Mouse (Mus musculus) midbrain, embryonic 10.5 days (tissue): ENCODE data around the gene Zcchc14. TPM values are rescaled to one million over a fixed set of nuclear protein-coding genes. Genes with fewer than 3 reads are reported as not detected.
"Not testable (repeated sequence)": the region's sequence is repeated elsewhere in the genome, so short reads cannot be mapped to it uniquely, and the experiment has no call there.

Source experiments
- DNase-seq: peaks from one replicate; pipeline ENCODE4 v3.0.0-alpha.2; 2017; ENCODE audit warnings: low spot score
- H3K27ac ChIP-seq: fragments of 300-500 bp; sonication (generic); replicated peaks from 2 replicates; pipeline ENCODE4 v1.5.1; 2016; ENCODE audit warnings: mild to moderate bottlenecking
- H3K27me3 ChIP-seq: fragments of 300-500 bp; sonication (generic); 2 replicates; pipeline ENCODE4 v1.6.1; 2016; ENCODE audit warnings: low read depth, mild to moderate bottlenecking; ENCODE audit not compliant: poor library complexity, severe bottlenecking
- H3K36me3 ChIP-seq: fragments of 300-500 bp; sonication (generic); 2 replicates; pipeline ENCODE4 v1.6.1; 2016; ENCODE audit warnings: mild to moderate bottlenecking, moderate library complexity
- H3K4me1 ChIP-seq: fragments of 300-500 bp; sonication (generic); 2 replicates; pipeline ENCODE4 v1.6.1; 2016
- H3K4me3 ChIP-seq: fragments of 300-500 bp; sonication (generic); 2 replicates; pipeline ENCODE4 v1.5.1; 2016; ENCODE audit warnings: mild to moderate bottlenecking, moderate library complexity
- H3K9me3 ChIP-seq: fragments of 300-500 bp; sonication (generic); replicated peaks from 2 replicates; pipeline ENCODE4 v1.6.1; 2016; ENCODE audit warnings: mild to moderate bottlenecking
- WGBS: fragments of 180-500 bp; shearing (Covaris S2); methylation state at CpG from one replicate; pipeline ENCODE4 v1.1.7; 2016; 5-methylcytosine and 5-hydroxymethylcytosine counted together
- polyA plus RNA-seq: library from polyadenylated mRNA; unstranded; fragments of >200 nt; fragmentation: Nextera tagmentation; extraction: Ambion mirVana; gene quantifications from 2 replicates; pipeline ENCODE4 v1.2.1, GENCODE M21; 2016

The Zcchc14 gene
- polyA plus RNA-seq, 1 experiment from 2014 or later, result 14.9 TPM

DNA sequence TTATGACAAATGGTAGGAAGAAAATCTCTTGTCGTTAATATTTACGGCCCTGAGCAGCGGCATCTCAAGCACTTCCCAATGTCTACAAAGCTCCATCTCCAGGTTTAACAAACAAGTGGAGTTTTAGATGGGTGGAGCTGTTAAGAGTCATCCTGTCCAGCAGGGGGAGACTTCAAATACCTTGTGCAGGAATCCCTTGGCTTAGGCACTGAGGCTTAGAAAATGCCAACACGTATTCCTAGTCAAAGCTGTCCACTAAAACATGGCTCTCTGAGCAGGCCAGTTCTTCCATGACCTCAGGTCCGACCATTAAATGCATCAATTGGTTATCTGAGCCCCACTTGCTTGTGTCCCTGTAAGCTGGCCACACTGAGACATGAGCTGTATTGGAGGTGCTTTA lies 45.0 kb downstream of the Zcchc14 start:
- H3K27me3 ChIP-seq, result no peaks in the 10 kb centered on the region
- H3K4me1 ChIP-seq, result no peaks in the 10 kb centered on the region
- no peaks in the 10 kb centered on the region for H3K9me3 ChIP-seq
- H3K4me3 ChIP-seq, result no peak overlapping the region
- DNase-seq, result no peak
- H3K36me3 ChIP-seq, result peaks cover 91% of the 10 kb centered on the region
- 92% methylated on average over 5 of the region's 5 CpGs for WGBS
- no peak overlapping the region for H3K27ac ChIP-seq

DNA sequence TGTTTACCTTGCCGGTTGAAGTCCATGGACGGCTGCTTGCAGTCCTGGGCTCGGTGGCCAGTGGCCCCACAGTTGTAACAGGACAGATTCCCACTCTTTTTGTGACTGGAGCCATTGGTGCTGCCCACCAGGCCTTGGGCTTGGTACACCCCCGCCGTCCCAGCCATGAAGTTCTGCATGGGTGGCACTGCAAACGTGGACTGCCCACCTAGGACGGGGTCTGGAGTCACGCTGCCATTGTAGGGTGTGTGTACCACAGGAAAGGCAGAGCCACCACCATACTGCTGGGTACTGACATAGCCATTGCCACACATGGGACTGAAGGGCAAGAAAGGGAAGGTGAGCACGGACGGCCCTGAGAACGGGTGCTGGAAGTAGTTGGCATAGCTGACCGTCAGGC lies 48.9 kb downstream of the Zcchc14 start:
- DNase-seq, result no peak
- H3K4me3 ChIP-seq, result no peak overlapping the region
- H3K9me3 ChIP-seq, result no peaks in the 10 kb centered on the region
- peaks cover 100% of the 10 kb centered on the region for H3K36me3 ChIP-seq
- no peaks in the 10 kb centered on the region for H3K27me3 ChIP-seq
- WGBS, result 97% methylated on average over 12 of the region's 12 CpGs
- H3K4me1 ChIP-seq, result no peaks in the 10 kb centered on the region
- H3K27ac ChIP-seq, result no peak overlapping the region

DNA sequence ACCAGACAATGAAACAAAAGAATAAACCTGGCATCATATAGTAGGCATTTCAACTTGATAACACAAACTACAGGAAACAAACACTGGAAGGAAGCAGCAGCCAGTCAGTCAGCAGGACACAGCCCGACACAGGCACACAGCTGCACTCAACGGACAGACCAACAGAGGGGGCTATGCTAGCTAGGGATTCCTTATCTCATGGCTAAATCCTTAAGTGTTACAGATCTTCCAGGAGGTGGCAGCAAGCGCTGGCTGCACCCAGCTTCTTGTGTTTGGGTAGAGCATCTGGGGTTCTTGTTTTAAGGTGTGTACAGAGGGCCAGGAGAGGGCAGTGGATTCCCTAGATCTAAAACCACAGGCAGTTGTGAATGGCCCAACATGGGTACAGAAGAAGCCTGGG lies 49.8 kb downstream of the Zcchc14 start:
- H3K4me3 ChIP-seq, result no peak overlapping the region
- no peak overlapping the region for H3K27ac ChIP-seq
- no peaks in the 10 kb centered on the region for H3K9me3 ChIP-seq
- H3K36me3 ChIP-seq, result peaks cover 97% of the 10 kb centered on the region
- 31% methylated on average over 3 of the region's 3 CpGs for WGBS
- H3K27me3 ChIP-seq, result no peaks in the 10 kb centered on the region
- DNase-seq, result peak; percentile 62
- H3K4me1 ChIP-seq, result no peaks in the 10 kb centered on the region

DNA sequence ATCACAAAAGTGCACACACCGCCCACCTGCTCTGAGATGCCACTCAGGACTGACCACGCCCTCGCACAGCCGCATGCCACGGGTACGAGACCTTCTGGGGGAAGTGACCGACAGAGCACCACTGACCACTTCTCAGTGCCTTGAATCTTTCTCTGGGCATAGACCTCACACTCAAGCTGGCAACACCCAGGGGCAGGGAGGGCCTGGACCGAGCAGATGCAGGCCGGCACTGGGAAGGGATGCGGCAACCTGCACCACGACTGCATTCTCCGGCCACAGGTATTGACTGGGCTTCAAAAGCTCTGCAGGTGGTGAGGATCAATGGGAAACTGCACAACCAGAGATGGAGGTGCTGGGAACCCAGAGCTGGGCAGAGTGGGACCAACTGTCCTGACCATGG lies 50.3 kb downstream of the Zcchc14 start:
- H3K36me3 ChIP-seq, result peaks cover 97% of the 10 kb centered on the region
- no peaks in the 10 kb centered on the region for H3K27me3 ChIP-seq
- H3K27ac ChIP-seq, result no peak overlapping the region
- no peak overlapping the region for H3K4me3 ChIP-seq
- WGBS, result 96% methylated on average over 12 of the region's 12 CpGs
- no peaks in the 10 kb centered on the region for H3K4me1 ChIP-seq
- H3K9me3 ChIP-seq, result no peaks in the 10 kb centered on the region
- no peak for DNase-seq

DNA sequence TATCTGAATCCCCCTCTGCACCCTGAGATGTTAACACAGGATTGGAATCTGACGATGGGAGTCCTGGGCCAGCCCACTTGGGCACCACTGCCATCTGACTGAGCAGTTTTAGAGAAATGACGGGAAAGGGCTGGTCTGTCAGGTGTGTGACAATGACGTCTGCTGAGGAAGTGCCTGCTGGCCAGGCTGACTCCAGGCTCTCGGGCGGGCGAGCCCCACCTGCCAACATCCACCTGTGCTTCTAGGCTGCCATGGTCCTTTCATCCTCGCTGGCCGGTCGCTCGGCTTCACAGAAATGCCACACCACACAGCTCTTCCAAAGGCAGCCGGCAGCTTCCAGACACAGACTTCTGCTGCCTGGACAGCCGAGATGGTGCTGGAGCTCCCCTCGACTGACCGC lies 52.9 kb downstream of the Zcchc14 start:
- Histone ChIP-seq H3K27me3 (no peaks in the 10 kb centered on the region), H3K4me1 (no peaks in the 10 kb centered on the region), H3K9me3 (no peaks in the 10 kb centered on the region), H3K27ac (no peak overlapping the region), H3K36me3 (peaks cover 93% of the 10 kb centered on the region), H3K4me3 (no peak overlapping the region)
- DNase-seq, result no peak
- 92% methylated on average over 14 of the region's 14 CpGs for WGBS

DNA sequence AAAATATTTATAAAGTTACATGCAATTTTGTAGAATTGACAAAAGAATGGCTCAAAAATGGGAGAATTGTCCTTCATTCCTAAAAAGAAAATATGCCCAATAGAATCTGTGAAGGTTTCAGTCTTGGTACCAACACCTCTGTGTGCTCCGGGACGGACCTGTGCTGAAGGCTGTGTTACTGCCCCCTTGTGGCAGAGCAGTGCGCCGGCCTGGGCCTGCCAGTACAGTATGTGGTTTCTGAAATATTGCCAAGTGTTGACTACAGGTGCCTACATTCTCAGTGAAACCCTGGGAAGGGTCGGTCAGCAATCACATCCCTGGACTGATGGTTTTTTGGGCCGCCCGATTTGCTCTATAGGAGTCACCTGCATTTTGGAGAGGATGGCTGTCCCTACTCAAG lies 53.8 kb downstream of the Zcchc14 start:
- no peak overlapping the region for H3K27ac ChIP-seq
- H3K36me3 ChIP-seq, result peaks cover 93% of the 10 kb centered on the region
- 41% methylated on average over 7 of the region's 7 CpGs for WGBS
- no peaks in the 10 kb centered on the region for H3K27me3 ChIP-seq
- DNase-seq, result peak; percentile 71
- no peaks in the 10 kb centered on the region for H3K9me3 ChIP-seq
- no peaks in the 10 kb centered on the region for H3K4me1 ChIP-seq
- H3K4me3 ChIP-seq, result no peak overlapping the region

DNA sequence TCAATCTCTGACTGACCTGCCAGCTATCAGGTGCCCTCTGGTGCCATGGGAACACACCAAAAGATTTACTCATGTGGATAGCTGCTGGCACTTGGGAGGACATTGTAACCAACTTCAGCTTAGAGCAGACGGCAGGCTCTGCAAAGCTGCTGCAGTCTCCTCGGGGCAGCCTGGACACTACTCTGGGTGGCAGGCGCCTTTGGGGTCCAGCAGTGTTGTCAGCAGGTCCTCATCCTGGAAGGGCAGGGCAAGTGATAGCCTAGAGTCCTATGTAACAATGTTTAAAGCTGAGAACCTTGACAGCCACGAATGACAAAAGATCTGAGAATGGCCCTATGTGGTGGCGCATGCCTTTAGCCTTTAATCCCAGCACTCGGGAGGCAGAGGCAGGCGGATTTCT lies 54.5 kb downstream of the Zcchc14 start:
- H3K4me3 ChIP-seq, result no peak overlapping the region
- WGBS, result 90% methylated on average over 7 of the region's 7 CpGs
- peaks cover 93% of the 10 kb centered on the region for H3K36me3 ChIP-seq
- H3K4me1 ChIP-seq, result no peaks in the 10 kb centered on the region
- no peaks in the 10 kb centered on the region for H3K27me3 ChIP-seq
- H3K9me3 ChIP-seq, result no peaks in the 10 kb centered on the region
- no peak overlapping the region for H3K27ac ChIP-seq
- DNase-seq, result no peak

DNA sequence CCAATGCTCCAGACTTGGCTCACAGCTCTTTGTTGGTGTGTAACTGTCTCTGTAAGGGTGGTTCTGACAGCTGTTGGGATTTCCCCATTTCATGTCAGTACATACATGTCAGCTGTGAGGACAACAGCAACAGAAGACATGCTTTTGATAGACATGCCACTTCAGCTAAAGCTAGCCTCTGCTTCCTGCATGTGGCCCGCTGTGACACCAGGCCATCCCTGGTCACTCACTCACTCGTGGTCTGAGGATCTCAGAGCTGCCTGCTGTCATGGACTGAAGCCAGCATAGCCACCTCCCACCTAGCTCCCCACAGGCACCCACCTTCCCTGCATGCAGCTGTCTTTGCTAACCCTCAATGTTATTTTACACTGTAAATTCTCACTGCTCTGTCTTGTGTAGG lies 55.2 kb downstream of the Zcchc14 start:
- 85% methylated on average over 2 of the region's 2 CpGs for WGBS
- peaks cover 86% of the 10 kb centered on the region for H3K36me3 ChIP-seq
- not testable (repeated sequence) for H3K4me3 ChIP-seq, DNase-seq, H3K4me1 ChIP-seq, H3K27me3 ChIP-seq, H3K9me3 ChIP-seq, H3K27ac ChIP-seq

DNA sequence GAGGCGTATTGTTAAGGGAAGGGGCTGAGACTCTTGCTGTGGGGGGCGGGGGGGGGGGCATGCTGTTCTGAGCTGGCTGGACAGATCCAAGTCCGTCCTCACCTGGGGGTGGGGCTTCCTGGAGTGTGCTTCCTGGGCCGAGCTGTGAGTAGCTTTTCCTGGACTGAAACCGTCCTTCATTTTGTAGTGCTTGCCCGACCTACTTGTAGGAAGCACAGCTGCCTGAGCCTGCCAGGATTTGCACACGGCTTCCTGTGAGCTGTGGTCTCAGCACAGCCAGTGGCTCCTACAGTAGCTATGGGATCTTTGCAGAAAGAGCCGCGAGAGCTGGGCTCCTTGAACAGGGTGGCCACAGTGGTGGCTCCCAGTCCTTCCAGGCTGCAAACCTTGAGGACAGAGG lies 58.7 kb downstream of the Zcchc14 start:
- H3K36me3 ChIP-seq, result peaks cover 51% of the 10 kb centered on the region

DNA sequence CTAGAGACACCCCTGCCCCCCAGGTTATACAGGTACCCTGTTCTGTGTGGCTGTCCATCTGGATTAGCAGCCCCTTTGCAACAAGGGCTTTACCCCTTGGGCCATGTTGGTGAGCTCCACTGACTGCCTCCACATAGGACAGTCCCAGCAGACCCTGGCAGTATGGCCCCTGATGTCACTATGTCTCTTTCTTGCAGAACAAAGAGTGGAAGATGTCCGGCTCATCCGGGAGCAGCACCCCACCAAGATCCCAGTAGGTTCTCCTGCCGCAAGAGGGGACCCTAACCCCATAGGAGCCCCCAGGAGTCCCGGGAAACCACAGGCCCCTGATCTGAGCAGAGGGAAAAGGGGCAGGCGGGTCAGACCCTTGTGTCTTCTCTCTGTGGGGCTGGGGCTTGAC lies 59.4 kb downstream of the Zcchc14 start:
- DNase-seq, result no peak
- Histone ChIP-seq H3K27ac (no peak overlapping the region), H3K27me3 (no peaks in the 10 kb centered on the region), H3K4me1 (peaks cover 29% of the 10 kb centered on the region), H3K9me3 (no peaks in the 10 kb centered on the region), H3K4me3 (no peak overlapping the region), H3K36me3 (peaks cover 47% of the 10 kb centered on the region)
- WGBS, result 87% methylated on average over 5 of the region's 5 CpGs

More for the DNA sequence above, 58.7 kb downstream of the Zcchc14 start:
- H3K4me1 ChIP-seq, result peaks cover 29% of the 10 kb centered on the region
- no peak overlapping the region for H3K27ac ChIP-seq
- WGBS, result 87% methylated on average over 9 of the region's 9 CpGs
- no peaks in the 10 kb centered on the region for H3K9me3 ChIP-seq
- no peaks in the 10 kb centered on the region for H3K27me3 ChIP-seq
- H3K4me3 ChIP-seq, result no peak overlapping the region
- no peak for DNase-seq

DNA sequence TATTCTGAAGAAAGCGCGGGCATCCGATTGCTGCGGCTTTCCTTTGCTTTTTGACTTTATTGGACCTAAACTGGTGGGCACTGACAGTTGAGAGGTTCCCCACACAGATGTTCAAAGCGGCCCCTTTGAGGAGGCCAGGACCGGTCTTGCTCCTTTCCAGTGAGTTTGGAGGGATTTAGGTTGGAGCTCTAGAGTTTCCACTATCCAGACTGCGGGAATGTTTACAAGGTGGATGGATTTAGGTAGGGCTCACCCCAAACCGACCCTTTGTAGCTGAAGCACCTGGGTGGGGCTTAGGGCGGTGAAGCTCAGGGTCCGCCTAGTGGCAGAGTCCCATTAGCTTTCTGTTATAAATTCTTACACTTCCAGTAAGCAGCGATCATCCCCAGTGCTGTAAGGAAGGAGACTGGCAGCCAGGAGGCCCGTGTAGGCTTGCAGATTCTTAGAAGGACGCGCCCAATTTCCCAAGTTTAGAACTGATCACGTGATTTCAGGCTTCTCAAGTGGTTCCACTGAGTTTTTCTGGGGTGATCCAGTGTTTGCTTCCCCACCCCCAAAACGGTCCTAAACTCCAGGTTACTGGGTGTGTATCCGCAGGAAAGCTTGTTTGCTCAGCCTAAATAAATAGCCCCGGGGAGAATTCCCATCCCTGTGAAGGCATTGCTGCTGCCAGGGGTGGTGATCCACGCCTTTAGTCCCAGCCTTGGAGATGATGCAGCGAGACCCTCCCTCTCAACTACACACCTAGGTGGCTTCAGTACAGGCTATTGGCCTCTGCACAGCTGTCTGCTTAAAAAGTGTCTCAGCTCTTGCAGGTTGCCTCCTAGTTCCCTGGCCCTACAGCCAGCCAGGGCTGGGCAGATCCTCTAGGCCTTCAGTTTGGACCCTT lies 61.3 kb downstream of the Zcchc14 start:
- 20% methylated on average over 20 of the region's 20 CpGs for WGBS
- peaks cover 31% of the 10 kb centered on the region for H3K36me3 ChIP-seq
- peak; percentile 39 for DNase-seq
- no peaks in the 10 kb centered on the region for H3K9me3 ChIP-seq
- H3K4me1 ChIP-seq, result peaks cover 29% of the 10 kb centered on the region
- peak overlapping the region; percentile 99 for H3K4me3 ChIP-seq
- no peaks in the 10 kb centered on the region for H3K27me3 ChIP-seq
- H3K27ac ChIP-seq, result peak overlapping the region; percentile 89

DNA sequence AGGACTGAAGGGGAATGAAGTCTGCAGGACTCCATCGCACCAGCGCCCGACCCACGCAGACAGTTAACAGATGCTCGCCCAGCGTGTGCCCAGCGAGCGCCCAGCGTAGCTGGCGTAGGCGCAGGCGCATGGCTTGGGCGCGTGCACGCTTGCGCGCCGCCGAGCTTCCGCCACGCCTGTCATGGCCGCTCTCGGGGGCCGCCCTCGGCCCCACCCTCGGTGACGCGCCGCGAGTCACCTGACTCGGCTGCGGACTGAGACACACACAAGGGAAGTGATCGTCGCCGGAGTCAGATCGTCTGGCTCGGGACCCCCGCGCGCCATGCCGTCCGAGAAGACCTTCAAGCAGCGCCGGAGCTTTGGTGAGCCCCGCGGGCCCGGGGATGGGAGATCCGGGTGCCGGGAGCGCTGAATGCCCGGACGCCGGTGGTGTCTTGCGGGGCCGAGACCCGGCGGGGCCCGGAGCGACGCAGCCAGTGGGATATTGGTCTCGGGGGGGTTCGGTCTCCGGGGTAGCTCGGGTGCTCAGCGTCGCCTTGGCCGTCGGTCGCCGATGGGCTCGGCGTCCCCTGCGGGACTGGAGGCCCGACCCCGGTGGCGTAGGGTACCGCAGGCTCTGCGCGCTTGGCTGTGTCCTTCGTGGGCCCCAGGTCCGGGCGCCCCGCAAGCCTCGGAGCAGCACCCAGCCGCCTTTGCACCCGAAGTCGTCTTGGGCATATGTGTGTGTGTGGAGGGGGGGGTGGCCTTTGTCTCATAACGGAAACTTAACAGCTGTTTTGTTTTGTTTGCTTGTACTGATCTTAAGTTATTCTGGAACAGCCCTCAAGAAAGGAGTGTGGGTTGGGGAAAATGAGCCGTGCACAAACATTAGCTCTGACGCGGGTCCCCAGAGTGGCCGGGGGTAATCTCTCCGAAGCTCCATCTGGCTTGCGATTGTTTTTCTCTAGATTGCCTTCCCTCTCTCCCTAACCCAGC lies 62.2 kb downstream of the Zcchc14 start, which contains the start of gene Map1lc3b:
Map1lc3b (plus strand) TSS at position 159 of the 975 bp plus-strand sequence.
- peaks cover 34% of the 10 kb centered on the region for H3K4me1 ChIP-seq
- no peaks in the 10 kb centered on the region for H3K9me3 ChIP-seq
- peak within 1 kb of the TSS; percentile 89 for H3K27ac ChIP-seq
- no peaks in the 10 kb centered on the region for H3K27me3 ChIP-seq
- peak; percentile 94 for DNase-seq
- peak within 1 kb of the TSS; percentile 99 for H3K4me3 ChIP-seq
- H3K36me3 ChIP-seq, result peaks cover 23% of the 10 kb centered on the region
- WGBS, result under 1% methylated on average over 94 of the region's 94 CpGs
